Mouse (Mus musculus): ENCODE measurements at regions not wholly inside any gene's neighbourhood (a gene's known extent, or its start where the extent isn't known, plus 50 kb on each side); places are given as distances from the start of the nearest gene placed in this dataset.
"Not testable (repeated sequence)": the region's sequence is repeated elsewhere in the genome, so short reads cannot be mapped to it uniquely, and the experiment has no call there.

DNA sequence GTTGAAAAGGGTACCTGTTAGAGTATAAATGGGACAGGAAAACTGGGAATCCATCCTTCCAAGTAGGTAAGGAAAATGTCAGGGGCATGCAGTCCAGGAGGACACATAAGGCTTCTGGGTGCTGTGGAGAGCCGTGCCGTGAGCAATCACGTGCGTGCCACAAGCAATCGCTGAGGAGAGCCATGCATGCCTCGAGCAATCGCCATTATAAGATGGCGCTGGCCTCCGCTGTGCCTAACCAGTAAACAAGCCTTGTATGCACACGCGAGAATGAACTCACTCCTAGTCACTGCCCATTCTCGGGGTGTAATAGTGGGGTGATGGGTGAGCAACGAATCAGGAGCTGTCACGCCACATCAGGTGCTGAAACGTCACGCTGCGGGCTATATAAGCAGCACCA lies 210.0 kb downstream of the Rchy1 start:
- not testable (repeated sequence) for DNase-seq (ENCODE audit: low read depth, low spot score)

GRCm38 (mm10) chr5:91751168-91751567 lies 211.7 kb downstream of the Rchy1 start:
- DNase-seq (ENCODE audit: low read depth, low spot score), result no peak

DNA sequence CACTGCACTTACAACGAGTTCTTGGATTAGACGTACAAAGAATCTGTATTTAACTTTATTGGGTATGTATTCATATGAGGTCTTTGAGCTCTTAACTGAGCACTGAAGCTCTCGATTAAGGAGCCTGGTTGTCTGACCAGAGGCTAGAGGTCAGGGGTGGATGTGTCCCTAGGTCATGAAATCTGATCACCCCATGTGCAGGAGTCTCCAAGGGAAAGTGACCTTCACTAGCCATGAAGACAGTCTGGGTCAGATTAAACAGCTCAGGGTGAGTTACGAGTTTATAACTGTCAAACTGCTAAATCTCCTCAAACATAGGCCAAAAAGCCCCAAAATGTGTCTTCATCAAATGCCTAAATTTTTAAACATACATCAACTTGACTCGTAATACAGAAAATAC lies 216.8 kb downstream of the Rchy1 start:
- DNase-seq (ENCODE audit: low read depth, low spot score), result no peak

GRCm38 (mm10) chr5:91744389-91744788 lies 218.5 kb downstream of the Rchy1 start:
- no peak for DNase-seq (ENCODE audit: low read depth, low spot score)

DNA sequence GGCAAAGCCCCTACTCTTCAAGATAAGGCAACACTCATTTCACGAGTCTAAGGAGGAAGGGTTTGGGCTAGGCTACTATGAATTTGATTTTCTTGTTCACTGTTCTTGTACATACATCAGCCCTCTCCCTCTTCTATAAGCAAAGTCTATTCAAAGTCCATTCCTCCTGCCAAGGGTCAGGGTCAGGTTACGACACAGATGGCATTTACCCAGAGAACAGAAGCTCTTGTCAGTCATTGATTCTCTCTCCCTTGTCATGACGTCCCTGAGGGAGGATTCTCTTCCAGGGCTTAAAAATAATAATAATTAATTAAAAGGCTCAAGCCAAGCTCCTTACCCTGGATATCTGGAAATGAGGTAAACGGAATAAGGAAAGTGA lies 222.7 kb downstream of the Rchy1 start:
- no peak for DNase-seq (ENCODE audit: low read depth, low spot score)

DNA sequence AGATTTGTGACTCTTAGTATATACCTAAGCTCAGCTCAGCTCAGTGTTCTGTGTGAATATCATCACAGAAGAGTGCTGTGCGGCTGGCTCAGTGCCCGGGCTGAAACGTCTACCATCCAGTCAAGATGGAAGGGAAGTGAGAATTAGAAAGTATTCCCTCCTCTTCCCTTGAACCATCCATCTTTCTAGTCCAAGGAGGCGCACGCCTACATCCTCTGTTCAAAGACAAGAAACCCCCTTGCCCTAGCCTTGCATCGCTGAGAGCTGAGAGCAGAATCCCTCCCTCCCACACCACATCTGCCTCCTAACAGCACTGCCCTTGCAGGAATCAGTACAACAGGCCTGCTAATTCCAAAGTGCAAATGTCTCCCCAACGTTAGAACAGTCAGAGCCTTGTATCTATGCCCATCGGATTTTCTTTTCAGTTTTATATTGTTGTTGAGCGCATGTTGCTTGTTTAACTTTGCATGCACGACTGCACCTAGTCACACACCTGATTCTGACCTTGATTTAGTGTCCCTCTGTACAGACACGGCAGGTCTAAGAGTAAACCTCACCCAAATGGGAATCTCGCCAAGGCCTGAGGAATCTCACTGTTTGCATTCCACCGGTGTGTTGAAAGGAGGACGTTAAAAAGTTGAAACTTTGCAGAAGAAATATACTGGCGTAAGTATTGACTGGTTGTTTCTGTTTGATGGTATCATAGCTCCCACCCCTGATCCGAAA lies 222.2 kb downstream of the Parm1 start:
- DNase-seq (ENCODE audit: low read depth, low spot score), result peak; percentile 65

GRCm38 (mm10) chr5:91732002-91732401 lies 214.6 kb downstream of the Parm1 start:
- DNase-seq (ENCODE audit: low read depth, low spot score), result no peak

GRCm38 (mm10) chr5:91731155-91731554 lies 213.7 kb downstream of the Parm1 start:
- no peak for DNase-seq (ENCODE audit: low read depth, low spot score)

GRCm38 (mm10) chr5:91729868-91730267 lies 212.5 kb downstream of the Parm1 start:
- DNase-seq (ENCODE audit: low read depth, low spot score), result no peak

DNA sequence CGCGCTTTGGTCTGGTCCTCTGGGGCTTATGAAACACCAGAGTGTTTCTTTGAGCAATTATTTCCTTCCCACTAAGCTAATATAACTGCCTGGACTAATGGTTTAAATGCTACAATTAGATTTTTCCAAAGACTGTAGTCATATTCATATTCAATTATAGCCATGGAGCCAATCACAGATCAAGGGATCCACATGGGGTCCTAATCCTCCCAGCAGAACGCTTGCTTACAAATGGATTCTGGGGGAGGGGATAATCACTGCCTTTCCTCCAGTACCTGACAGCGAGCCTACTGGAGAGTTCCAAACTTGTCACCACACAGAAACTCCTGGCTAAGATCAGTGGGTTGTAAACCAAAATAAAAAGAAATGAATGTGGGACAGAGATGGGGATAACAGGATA lies 212.0 kb downstream of the Parm1 start:
- DNase-seq (ENCODE audit: low read depth, low spot score), result no peak

DNA sequence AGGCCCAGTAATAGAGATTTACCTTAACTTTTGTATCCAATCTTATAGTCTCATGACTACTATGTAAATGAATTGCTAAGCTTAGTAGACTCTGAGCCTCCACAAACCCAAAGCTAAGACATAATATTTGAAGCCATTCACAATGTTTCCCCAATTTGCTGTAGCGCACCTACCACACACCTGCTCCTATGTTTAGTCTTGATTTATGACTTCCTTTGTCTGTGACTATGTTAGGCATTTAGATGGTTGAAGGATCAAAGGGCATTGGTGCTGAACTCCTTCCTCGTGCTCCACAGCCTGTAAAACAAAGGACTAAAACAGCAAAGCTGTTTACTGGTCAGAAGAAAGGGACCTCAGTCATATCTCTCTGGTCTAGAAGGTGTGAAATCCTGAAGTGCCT lies 210.0 kb downstream of the Parm1 start:
- no peak for DNase-seq (ENCODE audit: low read depth, low spot score)

GRCm38 (mm10) chr5:91726118-91726500 lies 208.7 kb downstream of the Parm1 start:
- DNase-seq (ENCODE audit: low read depth, low spot score), result no peak

GRCm38 (mm10) chr5:91725380-91726117 lies 208.1 kb downstream of the Parm1 start:
- no peak for DNase-seq (ENCODE audit: low read depth, low spot score)

- no peak for DNase-seq (ENCODE audit: low read depth, low spot score)
Observed at GRCm38 (mm10) chr5:91724881-91725280, 207.5 kb downstream of the Parm1 start.

DNA sequence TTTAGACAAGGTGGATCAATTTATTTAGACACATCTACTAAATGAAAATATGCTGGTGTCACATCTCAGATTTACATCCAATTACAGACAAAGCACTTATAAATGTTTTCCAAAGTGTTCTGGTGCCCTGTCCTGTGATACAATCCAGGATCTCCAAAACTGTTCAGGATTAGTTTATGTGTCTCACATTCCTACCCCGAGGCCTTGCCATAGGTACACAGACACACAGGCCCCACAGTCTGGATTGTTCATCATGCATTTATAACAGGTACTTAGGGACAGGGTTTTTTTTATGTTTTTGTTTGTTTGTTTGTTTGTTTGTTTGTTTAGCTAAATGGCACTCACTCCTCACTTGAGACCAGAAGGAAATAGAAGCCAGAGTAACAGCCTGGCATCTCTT lies 206.0 kb downstream of the Parm1 start:
- DNase-seq (ENCODE audit: low read depth, low spot score), result no peak

- no peak for DNase-seq (ENCODE audit: low read depth, low spot score)
Observed at GRCm38 (mm10) chr5:91722982-91723381, 205.6 kb downstream of the Parm1 start.

DNA sequence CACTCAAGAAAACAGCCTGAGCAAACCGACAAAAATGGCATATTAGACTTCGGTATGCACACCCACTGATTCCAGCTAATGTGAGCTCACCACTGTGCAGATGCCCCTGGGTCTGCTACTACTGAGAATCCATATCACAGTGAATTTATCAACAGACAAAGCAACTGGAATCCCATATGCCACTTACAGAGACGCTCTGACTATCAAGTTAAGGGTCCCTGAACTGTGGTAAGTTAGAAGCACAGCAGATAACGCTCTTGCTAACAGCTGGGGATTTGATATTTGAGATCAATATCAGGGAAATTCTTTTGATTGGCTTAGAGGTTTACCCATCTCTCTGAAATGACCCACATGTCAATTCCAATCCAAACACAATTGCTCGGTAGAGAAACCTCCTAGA lies 205.0 kb downstream of the Parm1 start:
- DNase-seq (ENCODE audit: low read depth, low spot score), result no peak

- no peak for DNase-seq (ENCODE audit: low read depth, low spot score)
Observed at GRCm38 (mm10) chr5:91721231-91722096, 204.0 kb downstream of the Parm1 start.

DNA sequence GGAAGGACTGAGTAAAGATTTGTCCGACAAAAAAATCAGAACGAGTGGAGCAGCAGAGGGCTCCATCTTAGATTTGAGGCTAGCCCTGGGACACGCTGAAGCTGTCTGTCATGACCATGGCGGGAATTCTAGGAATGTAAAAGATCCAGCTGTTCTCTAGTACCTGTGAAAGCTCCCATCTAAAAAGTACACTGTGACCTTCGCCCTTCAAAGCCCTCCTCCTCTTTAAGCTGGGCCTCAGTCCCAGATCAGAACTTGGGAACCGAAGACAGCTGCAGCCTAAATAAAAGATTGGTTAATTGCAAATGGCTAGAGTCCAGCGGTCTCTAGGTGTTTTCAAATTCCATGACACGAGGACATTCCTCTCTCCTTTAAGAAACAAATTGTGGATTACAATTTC lies 195.6 kb downstream of the Parm1 start:
- no peak for DNase-seq (ENCODE audit: low read depth, low spot score)

- DNase-seq (ENCODE audit: low read depth, low spot score), result peak; percentile 41
Observed at GRCm38 (mm10) chr5:91709494-91710286, 192.3 kb downstream of the Parm1 start.

GRCm38 (mm10) chr5:91708149-91708548 lies 190.7 kb downstream of the Parm1 start:
- no peak for DNase-seq (ENCODE audit: low read depth, low spot score)

DNA sequence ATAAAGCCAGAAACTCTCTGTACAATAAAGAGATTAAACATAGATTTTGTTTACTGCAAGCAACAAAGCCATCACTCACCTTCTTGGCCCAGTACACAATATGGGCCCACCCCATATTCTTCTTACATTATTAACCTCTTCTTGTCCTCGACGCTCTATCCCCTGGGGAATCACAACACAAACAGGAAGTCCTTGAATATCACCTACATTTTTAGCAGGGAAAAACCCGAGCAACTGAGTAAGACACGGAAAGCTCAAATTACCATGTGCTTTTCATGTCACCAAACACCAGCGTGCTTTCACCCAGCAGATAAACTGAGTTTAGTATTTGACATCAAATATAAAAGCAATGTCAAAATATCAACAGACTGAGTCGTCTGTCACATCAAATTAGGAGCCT lies 179.7 kb downstream of the Parm1 start:
- DNase-seq (ENCODE audit: low read depth, low spot score), result no peak

Data from brain, adult 2 months (tissue).